Mouse (Mus musculus) embryonic facial prominence, embryonic 13.5 days (tissue): Measurements from ENCODE around the gene Scgb1b11. TPM values are rescaled to one million over a fixed set of nuclear protein-coding genes. Genes with fewer than 3 reads are reported as not detected.
"Not testable (repeated sequence)": the region's sequence is repeated elsewhere in the genome, so short reads cannot be mapped to it uniquely, and the experiment has no call there.

ENCODE experiments used
- ATAC-seq: fragments of 200-750 bp; cut with Nextera tagmentation; 2 replicates; pipeline ENCODE4 v1.8.0; 2017; ENCODE audit warnings: low read depth; ENCODE audit not compliant: insufficient number of reproducible peaks, insufficient read depth, low FRiP score, low TSS enrichment
- H3K27ac ChIP-seq: fragments of 300-500 bp; sonication (generic); 2 replicates; pipeline ENCODE4 v1.5.1; 2015; ENCODE audit warnings: moderate library complexity, mild to moderate bottlenecking, inconsistent platforms
- H3K27me3 ChIP-seq: fragments of 300-500 bp; sonication (generic); 2 replicates; pipeline ENCODE4 v1.6.1; 2015; ENCODE audit warnings: mild to moderate bottlenecking, inconsistent platforms
- H3K36me3 ChIP-seq: fragments of 300-500 bp; sonication (generic); 2 replicates; pipeline ENCODE4 v1.6.1; 2015; ENCODE audit warnings: mild to moderate bottlenecking, inconsistent platforms
- H3K4me1 ChIP-seq: fragments of 300-500 bp; sonication (generic); 2 replicates; pipeline ENCODE4 v1.6.1; 2015; ENCODE audit warnings: inconsistent platforms
- H3K4me2 ChIP-seq: fragments of 300-500 bp; sonication (generic); 2 replicates; pipeline ENCODE4 v1.6.1; 2015; ENCODE audit warnings: moderate library complexity, mild to moderate bottlenecking, inconsistent platforms
- H3K4me3 ChIP-seq: fragments of 300-500 bp; sonication (generic); 2 replicates; pipeline ENCODE4 v1.5.1; 2015; ENCODE audit warnings: mild to moderate bottlenecking, inconsistent platforms
- H3K9ac ChIP-seq: fragments of 300-500 bp; sonication (generic); 2 replicates; pipeline ENCODE4 v1.6.1; 2015; ENCODE audit warnings: mild to moderate bottlenecking, inconsistent platforms
- H3K9me3 ChIP-seq: fragments of 300-500 bp; sonication (generic); 2 replicates; pipeline ENCODE4 v1.6.1; 2016; ENCODE audit warnings: inconsistent platforms
- WGBS: fragments of 180-500 bp; shearing (Covaris S2); methylation state at CpG from one replicate; pipeline ENCODE4 v1.1.7; 2015; ENCODE audit warnings: mixed read lengths; 5-methylcytosine and 5-hydroxymethylcytosine counted together
- polyA plus RNA-seq: library from polyadenylated mRNA; unstranded; fragments of >200 nt; fragmentation: Nextera tagmentation; extraction: Ambion mirVana; gene quantifications from 2 replicates; pipeline ENCODE4 v1.2.1, GENCODE M21; 2015

The Scgb1b11 gene
- polyA plus RNA-seq: not detected in 2 replicates

- H3K4me3 ChIP-seq, H3K27me3 ChIP-seq, H3K4me2 ChIP-seq, H3K9ac ChIP-seq, H3K9me3 ChIP-seq, H3K36me3 ChIP-seq, H3K4me1 ChIP-seq, H3K27ac ChIP-seq, ATAC-seq: not testable (repeated sequence)
- WGBS: no CpG with 5 or more reads among the region's 2 CpGs
These were observed at the start of gene Scgb1b11 for GRCm38 (mm10) chr7:32222540-32222939. Scgb1b11 (plus strand) TSS chr7:32222840.

- H3K9ac ChIP-seq, H3K27me3 ChIP-seq, H3K36me3 ChIP-seq, H3K4me3 ChIP-seq, H3K9me3 ChIP-seq, H3K27ac ChIP-seq, H3K4me2 ChIP-seq, H3K4me1 ChIP-seq, ATAC-seq: not testable (repeated sequence)
- WGBS: 75% methylated on average over 2 of the region's 2 CpGs
These were observed 11.6 kb upstream of the Scgb1b11 start, which contains the start of gene Scgb2b11 for GRCm38 (mm10) chr7:32211045-32211444. Scgb2b11 (minus strand) TSS chr7:32211145.

Other genes with a start within 250 kb of the Scgb1b11 start
- gene Scgb1b10, start 122.0 kb upstream of the Scgb1b11 start, polyA plus RNA-seq: not detected in 2 replicates
- gene Scgb2b11, start 11.7 kb upstream of the Scgb1b11 start, polyA plus RNA-seq: not detected in 2 replicates
- gene Scgb2b12, start 104.4 kb downstream of the Scgb1b11 start, polyA plus RNA-seq: not detected in 2 replicates
- gene Scgb1b12, start 111.3 kb downstream of the Scgb1b11 start, polyA plus RNA-seq: not detected in 2 replicates
- gene Scgb1b29, start 218.7 kb downstream of the Scgb1b11 start, polyA plus RNA-seq: not detected in 2 replicates